Mouse (Mus musculus) c-Kit-negative CD71-positive TER-119-positive erythroid progenitor cells, embryonic 14.5 days (primary cell): ENCODE data around the gene Stoml1.
"Not testable (repeated sequence)": the region's sequence is repeated elsewhere in the genome, so short reads cannot be mapped to it uniquely, and the experiment has no call there.

Source experiments
- DNase-seq: peaks from one replicate; pipeline ENCODE4 v3.0.0-alpha.2; 2013; ENCODE audit warnings: low read depth, low spot score

Stoml1 gene

GRCm38 (mm10) chr9:58241780-58242485 lies 11.0 kb upstream of the Stoml1 start:
- DNase-seq = no peak

GRCm38 (mm10) chr9:58242696-58243095 lies 10.3 kb upstream of the Stoml1 start:
- DNase-seq = no peak

GRCm38 (mm10) chr9:58243696-58244095 lies 9.3 kb upstream of the Stoml1 start:
- DNase-seq = no peak

- DNase-seq = peak; percentile 68
Measured at GRCm38 (mm10) chr9:58246083-58246591, 6.8 kb upstream of the Stoml1 start.

GRCm38 (mm10) chr9:58247064-58247759 lies 5.8 kb upstream of the Stoml1 start:
- DNase-seq = peak; percentile 71

GRCm38 (mm10) chr9:58248746-58249413 lies 4.1 kb upstream of the Stoml1 start:
- no peak for DNase-seq

- DNase-seq = peak; percentile 72
Measured at GRCm38 (mm10) chr9:58249592-58250192, 3.3 kb upstream of the Stoml1 start, which contains the start of gene Pml. TSS of gene Pml (minus strand) at chr9:58249786.

- DNase-seq = no peak
Measured at GRCm38 (mm10) chr9:58250322-58250721, 2.6 kb upstream of the Stoml1 start.

GRCm38 (mm10) chr9:58250730-58251129 lies 2.2 kb upstream of the Stoml1 start:
- DNase-seq = not testable (repeated sequence)

- not testable (repeated sequence) for DNase-seq
Measured at GRCm38 (mm10) chr9:58253805-58254122, 800 bp downstream of the Stoml1 start.

GRCm38 (mm10) chr9:58255105-58255504 lies 2.1 kb downstream of the Stoml1 start:
- no peak for DNase-seq

- DNase-seq = no peak
Measured at GRCm38 (mm10) chr9:58255704-58256685, 3.0 kb downstream of the Stoml1 start.

GRCm38 (mm10) chr9:58262507-58262906 lies 9.5 kb downstream of the Stoml1 start:
- no peak for DNase-seq

GRCm38 (mm10) chr9:58265368-58265767 lies 12.4 kb downstream of the Stoml1 start:
- DNase-seq = no peak

- DNase-seq = no peak
Measured at GRCm38 (mm10) chr9:58266571-58267011, 13.6 kb downstream of the Stoml1 start.

- DNase-seq = no peak
Measured at GRCm38 (mm10) chr9:58267046-58267445, 14.1 kb downstream of the Stoml1 start.

- DNase-seq = no peak
Measured at GRCm38 (mm10) chr9:58268384-58269313, 15.7 kb downstream of the Stoml1 start.

GRCm38 (mm10) chr9:58270081-58270480 lies 17.1 kb downstream of the Stoml1 start:
- DNase-seq = no peak

- DNase-seq = no peak
Measured at GRCm38 (mm10) chr9:58271109-58271508, 18.1 kb downstream of the Stoml1 start.

- not testable (repeated sequence) for DNase-seq
Measured at GRCm38 (mm10) chr9:58271551-58271950, 18.6 kb downstream of the Stoml1 start.
